Comparison of ENCODE assay signal across 14 mouse cellular contexts in genomic region chr11:74748022-74748421, GRCm38 (mm10). TPM values are rescaled to one million over a fixed set of nuclear protein-coding genes. Genes with fewer than 3 reads are reported as not detected.
A peak's percentile ranks its signal among the peaks of the same experiment; 100 is the strongest.
DNase-seq lines count a peak whose midpoint lies in the region; ATAC-seq and TF ChIP-seq lines count a peak whose summit lies in the region.
"Had no signal": no experiment of that assay in that cellular context is flagged by ENCODE, and none has a peak within 500 bp of the region (broad histone marks: within the 10 kb centered on the region; RNA-seq: fewer than 3 reads in every experiment).

No protein-coding gene starts in this region.

- peak; percentile 17 for DNase-seq in kidney, postnatal 14 days
- DNase-seq in kidney, adult 2 months: no peak
- DNase-seq in embryonic facial prominence, embryonic 14.5 days (ENCODE audit: low spot score): peak; percentile 67
- peak; percentile 77 for DNase-seq in heart, embryonic 10.5 days (ENCODE audit: low spot score)
- no peak for DNase-seq in liver
- DNase-seq in left cerebral cortex, adult 11 months (ENCODE audit: low spot score): no peak
- DNase-seq: adrenal gland, postnatal 36 days; right cerebral cortex, adult 18-20 months had no signal

- H3K36me3 ChIP-seq in kidney, adult 2 months (ENCODE audit: control insufficient read depth, insufficient read depth, low read length): no peaks in the 10 kb centered on the region
- H3K36me3 ChIP-seq in embryonic facial prominence, embryonic 14.5 days (ENCODE audit: control insufficient read depth, insufficient read depth, low read length): no peaks in the 10 kb centered on the region
- H3K36me3 ChIP-seq in heart, embryonic 10.5 days: no peaks in the 10 kb centered on the region
- H3K36me3 ChIP-seq in limb, embryonic 15.5 days: no peaks in the 10 kb centered on the region
- H3K36me3 ChIP-seq: neural tube, embryonic 15.5 days had no signal

- H3K4me3 ChIP-seq in kidney, adult 2 months (ENCODE audit: insufficient read depth, low read depth, low read length): no peak overlapping the region
- H3K4me3 ChIP-seq in embryonic facial prominence, embryonic 14.5 days (ENCODE audit: low read depth, low read length): no peak overlapping the region
- H3K4me3 ChIP-seq in heart, embryonic 10.5 days: no peak overlapping the region
- no peak overlapping the region for H3K4me3 ChIP-seq in limb, embryonic 15.5 days
- H3K4me3 ChIP-seq: forebrain, embryonic 13.5 days; neural tube, embryonic 15.5 days had no signal

- peak; percentile 80 for ATAC-seq in embryonic facial prominence, embryonic 14.5 days (ENCODE audit: low read depth)
- peak; percentile 7; the same call in 1 of the 2 replicates for ATAC-seq in limb, embryonic 15.5 days (ENCODE audit: insufficient number of reproducible peaks, low FRiP score, low TSS enrichment, low read depth)
- ATAC-seq: forebrain, embryonic 13.5 days; hindbrain, embryonic 16.5 days; midbrain, embryonic 16.5 days had no signal

- H3K4me2 ChIP-seq in embryonic facial prominence, embryonic 14.5 days (ENCODE audit: low read depth, low read length): no peak overlapping the region
- no peak overlapping the region for H3K4me2 ChIP-seq in limb, embryonic 15.5 days
- H3K4me2 ChIP-seq: forebrain, embryonic 13.5 days; liver, embryonic 11.5 days; neural tube, embryonic 15.5 days had no signal

- TF ChIP-seq POLR2A in kidney, adult 2 months (IDR thresholded peaks at IDR 0.05; ENCODE audit: low read depth, low read length): no peak

- TF ChIP-seq CTCF in kidney, adult 2 months (conservative IDR thresholded peaks at IDR 0.05; ENCODE audit: insufficient read depth, insufficient read length, low read depth, low read length): no peak

- no peaks in the 10 kb centered on the region for H3K4me1 ChIP-seq in kidney, adult 2 months (ENCODE audit: control insufficient read depth, insufficient read depth, low read length)
- no peaks in the 10 kb centered on the region for H3K4me1 ChIP-seq in embryonic facial prominence, embryonic 14.5 days (ENCODE audit: control insufficient read depth, insufficient read depth, low read length)
- peaks cover 28% of the 10 kb centered on the region for H3K4me1 ChIP-seq in heart, embryonic 10.5 days
- peaks cover 4% of the 10 kb centered on the region; the same call in 1 of the 2 replicates for H3K4me1 ChIP-seq in limb, embryonic 15.5 days

- no peaks in the 10 kb centered on the region for H3K27me3 ChIP-seq in kidney, adult 2 months (replicated peaks; ENCODE audit: control insufficient read depth, insufficient read depth, low read length)
- H3K27me3 ChIP-seq in embryonic facial prominence, embryonic 14.5 days (replicated peaks; ENCODE audit: control insufficient read depth, insufficient read depth, low read length): no peaks in the 10 kb centered on the region
- H3K27me3 ChIP-seq in heart, embryonic 10.5 days (ENCODE audit: insufficient read depth, poor library complexity, severe bottlenecking): no peaks in the 10 kb centered on the region
- no peaks in the 10 kb centered on the region for H3K27me3 ChIP-seq in limb, embryonic 15.5 days
- H3K27me3 ChIP-seq: forebrain, embryonic 13.5 days; neural tube, embryonic 15.5 days had no signal

- H3K9ac ChIP-seq in embryonic facial prominence, embryonic 14.5 days (ENCODE audit: low read depth, low read length): no peak overlapping the region
- no peak overlapping the region for H3K9ac ChIP-seq in limb, embryonic 15.5 days
- H3K9ac ChIP-seq: forebrain, embryonic 13.5 days; neural tube, embryonic 15.5 days had no signal

- H3K9me3 ChIP-seq in embryonic facial prominence, embryonic 14.5 days (ENCODE audit: control insufficient read depth, low read length): no peaks in the 10 kb centered on the region
- no peaks in the 10 kb centered on the region for H3K9me3 ChIP-seq in heart, embryonic 10.5 days
- H3K9me3 ChIP-seq in limb, embryonic 15.5 days: no peaks in the 10 kb centered on the region
- H3K9me3 ChIP-seq: forebrain, embryonic 13.5 days; neural tube, embryonic 15.5 days had no signal

- 46% methylated on average over 4 of the region's 4 CpGs for WGBS in kidney, adult 2 months
- 22% methylated on average over 4 of the region's 4 CpGs for WGBS in embryonic facial prominence, embryonic 14.5 days
- 20% methylated on average over 4 of the region's 4 CpGs for WGBS in heart, embryonic 10.5 days
- 52% methylated on average over 4 of the region's 4 CpGs for WGBS in limb, embryonic 15.5 days

- no peak overlapping the region for H3K27ac ChIP-seq in kidney, adult 2 months (ENCODE audit: insufficient read depth, low read depth, low read length)
- no peak overlapping the region for H3K27ac ChIP-seq in embryonic facial prominence, embryonic 14.5 days (replicated peaks; ENCODE audit: low read depth, low read length)
- peak overlapping the region; percentile 59 for H3K27ac ChIP-seq in heart, embryonic 10.5 days
- no peak overlapping the region for H3K27ac ChIP-seq in limb, embryonic 15.5 days
- H3K27ac ChIP-seq: forebrain, embryonic 13.5 days; neural tube, embryonic 15.5 days had no signal

RNA-seq across cellular contexts. Expression of gene Mettl16, which starts 22.6 kb away (rescaled TPM):
- polyA plus RNA-seq in kidney, adult 2 months (2012; rRNA removed): 3.2 and 3.8 TPM in 2 replicates
- 28.4 and 32.0 TPM in 2 replicates for polyA plus RNA-seq in embryonic facial prominence, embryonic 14.5 days (2014; fragmentation: Nextera tagmentation; extraction: Ambion mirVana)
- 43.2 and 52.9 TPM in 2 replicates for polyA plus RNA-seq in heart, embryonic 10.5 days (2016; fragmentation: Nextera tagmentation; extraction: Ambion mirVana)
- 47.3 and 49.0 TPM in 2 replicates for polyA plus RNA-seq in limb, embryonic 15.5 days (2015; fragmentation: Nextera tagmentation; extraction: Ambion mirVana)

RNA-seq across cellular contexts. Expression of gene Pafah1b1, which starts 23.6 kb away (rescaled TPM):
- polyA plus RNA-seq in kidney, adult 2 months (2012; rRNA removed): 20.5 and 26.7 TPM in 2 replicates
- polyA plus RNA-seq in embryonic facial prominence, embryonic 14.5 days (2014; fragmentation: Nextera tagmentation; extraction: Ambion mirVana): 67.6 and 68.3 TPM in 2 replicates
- 47.2 and 55.8 TPM in 2 replicates for polyA plus RNA-seq in heart, embryonic 10.5 days (2016; fragmentation: Nextera tagmentation; extraction: Ambion mirVana)
- 44.7 and 46.2 TPM in 2 replicates for polyA plus RNA-seq in limb, embryonic 15.5 days (2015; fragmentation: Nextera tagmentation; extraction: Ambion mirVana)

Comparison
In these comparisons a context has a peak if more than half of its experiments do, and no peak if none do; other contexts are left out.
1. DNase-seq: peak in kidney, postnatal 14 days (single experiment), embryonic facial prominence, embryonic 14.5 days (single experiment) and heart, embryonic 10.5 days (single experiment); none in kidney, adult 2 months (single experiment), liver (single experiment) and left cerebral cortex, adult 11 months (single experiment).